Mouse (Mus musculus) hindbrain, embryonic 10.5 days (tissue): ENCODE measurements around the gene Gpc6. TPM values are rescaled to one million over a fixed set of nuclear protein-coding genes. Genes with fewer than 3 reads are reported as not detected.
"Not testable (repeated sequence)": the region's sequence is repeated elsewhere in the genome, so short reads cannot be mapped to it uniquely, and the experiment has no call there.

ENCODE experiments used
- DNase-seq: peaks from one replicate; pipeline ENCODE4 v3.0.0-alpha.2; 2017; ENCODE audit warnings: low spot score
- H3K27ac ChIP-seq: fragments of 300-500 bp; sonication (generic); 2 replicates; pipeline ENCODE4 v1.5.1; 2016; ENCODE audit warnings: mild to moderate bottlenecking, moderate library complexity
- H3K27me3 ChIP-seq: fragments of 300-500 bp; sonication (generic); 2 replicates; pipeline ENCODE4 v1.6.1; 2016; ENCODE audit warnings: mild to moderate bottlenecking; ENCODE audit not compliant: poor library complexity, insufficient read depth, severe bottlenecking
- H3K36me3 ChIP-seq: fragments of 300-500 bp; sonication (generic); 2 replicates; pipeline ENCODE4 v1.6.1; 2016; ENCODE audit warnings: mild to moderate bottlenecking, moderate library complexity
- H3K4me1 ChIP-seq: fragments of 300-500 bp; sonication (generic); replicated peaks from 2 replicates; pipeline ENCODE4 v1.6.1; 2016; ENCODE audit warnings: mild to moderate bottlenecking
- H3K4me3 ChIP-seq: fragments of 300-500 bp; sonication (generic); 2 replicates; pipeline ENCODE4 v1.5.1; 2016; ENCODE audit warnings: mild to moderate bottlenecking, moderate library complexity
- H3K9me3 ChIP-seq: fragments of 300-500 bp; sonication (generic); 2 replicates; pipeline ENCODE4 v1.6.1; 2016; ENCODE audit warnings: mild to moderate bottlenecking, moderate library complexity
- WGBS: fragments of 180-500 bp; shearing (Covaris S2); methylation state at CpG from one replicate; pipeline ENCODE4 v1.1.7; 2016; 5-methylcytosine and 5-hydroxymethylcytosine counted together
- polyA plus RNA-seq: library from polyadenylated mRNA; unstranded; fragments of >200 nt; fragmentation: Nextera tagmentation; extraction: Ambion mirVana; gene quantifications from 2 replicates; pipeline ENCODE4 v1.2.1, GENCODE M21; 2016

Gene Gpc6
- polyA plus RNA-seq, 1 experiment from 2014 or later, result 34.3 TPM

DNA sequence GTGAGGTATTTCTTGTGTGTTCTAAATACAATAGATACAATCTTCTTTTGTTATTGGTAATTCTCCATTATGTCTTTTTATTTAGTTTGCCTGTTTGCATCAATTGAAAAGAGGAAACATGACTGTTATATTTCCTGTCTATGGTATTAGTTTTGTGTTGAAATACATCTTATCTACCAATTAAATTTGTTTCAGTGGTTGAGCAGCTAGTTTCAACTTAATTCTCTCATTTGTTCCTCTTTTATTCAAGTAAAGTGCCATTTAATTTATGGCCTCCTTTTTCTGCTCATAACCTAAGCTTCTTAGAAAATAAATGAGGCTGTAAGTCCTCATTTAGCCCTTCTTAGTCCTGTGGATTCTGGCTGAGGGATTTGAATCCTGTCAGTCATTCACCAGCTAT lies 489.9 kb downstream of the Gpc6 start:
- H3K4me3 ChIP-seq, result no peak overlapping the region

DNA sequence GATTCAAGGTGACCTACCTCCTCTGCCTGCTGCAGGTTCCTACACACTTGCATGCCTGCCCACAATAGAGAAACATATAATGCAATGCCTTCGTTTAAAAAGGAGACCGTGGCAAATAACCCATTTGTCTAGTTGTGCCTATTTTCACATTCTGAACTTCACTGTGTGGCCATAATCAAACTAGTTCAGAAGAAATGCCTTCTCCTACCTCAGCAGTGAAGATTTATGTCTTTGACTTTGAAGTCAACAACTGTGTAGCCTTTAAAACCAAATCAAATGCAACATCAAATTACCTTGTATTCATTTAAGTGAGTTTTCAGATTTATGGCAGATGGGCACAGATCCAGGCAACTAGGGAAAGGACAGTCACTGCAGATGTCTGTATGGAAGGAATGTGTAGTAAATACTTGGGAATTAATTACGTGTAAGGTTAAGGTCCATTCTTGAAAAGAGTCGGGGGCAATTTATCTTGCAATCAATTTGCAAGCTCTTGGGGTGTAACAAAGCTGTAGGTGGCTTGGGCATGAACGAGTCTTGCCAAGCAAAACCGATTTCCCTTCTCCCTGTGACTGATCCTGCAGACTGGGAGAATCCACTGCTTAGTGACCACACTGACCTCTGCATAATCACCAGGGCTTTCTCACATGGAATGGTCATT lies 494.6 kb downstream of the Gpc6 start:
- no peak overlapping the region for H3K4me3 ChIP-seq
- H3K27ac ChIP-seq, result no peak overlapping the region
- no peaks in the 10 kb centered on the region for H3K36me3 ChIP-seq
- H3K27me3 ChIP-seq, result no peaks in the 10 kb centered on the region
- no peak for DNase-seq
- H3K9me3 ChIP-seq, result no peaks in the 10 kb centered on the region
- 66% methylated on average over 6 of the region's 6 CpGs for WGBS
- peaks cover 12% of the 10 kb centered on the region; the same call in 1 of the 2 replicates for H3K4me1 ChIP-seq

More for the DNA sequence above, 489.9 kb downstream of the Gpc6 start:
- Histone ChIP-seq H3K36me3 (no peaks in the 10 kb centered on the region), H3K9me3 (no peaks in the 10 kb centered on the region), H3K27me3 (no peaks in the 10 kb centered on the region), H3K27ac (no peak overlapping the region), H3K4me1 (peaks cover 11% of the 10 kb centered on the region; the same call in 1 of the 2 replicates)
- no peak for DNase-seq

DNA sequence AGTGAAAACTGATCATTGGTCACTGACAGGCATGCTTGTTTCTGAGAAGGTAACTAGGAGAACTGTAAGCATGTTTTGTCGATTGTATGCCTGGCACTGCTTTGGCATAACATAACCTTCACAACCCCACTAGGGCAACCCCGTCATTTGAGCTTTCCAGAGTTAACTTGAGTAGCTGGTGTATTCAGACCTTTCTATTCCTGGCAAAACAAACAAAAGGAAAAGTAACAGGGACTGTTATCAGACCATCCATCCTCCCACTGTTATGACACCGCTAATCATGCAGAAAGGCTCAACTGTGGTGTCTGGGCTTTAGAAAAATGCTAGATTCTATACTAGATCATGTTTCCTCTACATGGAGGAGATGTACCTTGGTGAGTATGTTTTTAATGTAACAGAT lies 496.1 kb downstream of the Gpc6 start:
- peaks cover 18% of the 10 kb centered on the region for H3K4me1 ChIP-seq
- no peak for DNase-seq
- H3K4me3 ChIP-seq, result no peak overlapping the region
- H3K27ac ChIP-seq, result no peak overlapping the region
- WGBS, result 73% methylated on average over 3 of the region's 3 CpGs
- H3K36me3 ChIP-seq, result no peaks in the 10 kb centered on the region
- H3K27me3 ChIP-seq, result no peaks in the 10 kb centered on the region
- H3K9me3 ChIP-seq, result no peaks in the 10 kb centered on the region

DNA sequence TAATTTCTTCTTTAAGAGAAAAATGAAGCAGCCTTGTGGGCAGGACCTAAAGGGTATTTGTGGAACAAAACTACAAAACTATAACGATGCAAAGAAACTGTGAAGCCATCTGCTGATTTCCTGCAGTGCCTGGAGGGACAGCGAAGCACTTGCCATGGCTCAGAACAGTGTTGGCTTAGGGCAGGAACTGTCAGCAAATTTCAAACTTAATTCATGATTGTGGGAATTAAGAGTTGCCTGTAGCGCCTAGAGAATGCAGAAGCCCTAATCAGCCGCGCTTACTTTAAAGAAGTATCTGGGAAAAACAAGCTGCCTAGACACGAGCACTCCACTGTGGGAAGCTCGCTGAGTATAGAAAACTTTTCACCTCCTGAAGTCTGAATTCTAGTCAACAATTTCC lies 501.0 kb downstream of the Gpc6 start:
- H3K9me3 ChIP-seq, result no peaks in the 10 kb centered on the region
- 44% methylated on average over 7 of the region's 7 CpGs for WGBS
- no peaks in the 10 kb centered on the region for H3K27me3 ChIP-seq
- H3K4me1 ChIP-seq, result peaks cover 11% of the 10 kb centered on the region
- no peak for DNase-seq
- no peak overlapping the region for H3K4me3 ChIP-seq
- H3K36me3 ChIP-seq, result no peaks in the 10 kb centered on the region
- H3K27ac ChIP-seq, result no peak overlapping the region

DNA sequence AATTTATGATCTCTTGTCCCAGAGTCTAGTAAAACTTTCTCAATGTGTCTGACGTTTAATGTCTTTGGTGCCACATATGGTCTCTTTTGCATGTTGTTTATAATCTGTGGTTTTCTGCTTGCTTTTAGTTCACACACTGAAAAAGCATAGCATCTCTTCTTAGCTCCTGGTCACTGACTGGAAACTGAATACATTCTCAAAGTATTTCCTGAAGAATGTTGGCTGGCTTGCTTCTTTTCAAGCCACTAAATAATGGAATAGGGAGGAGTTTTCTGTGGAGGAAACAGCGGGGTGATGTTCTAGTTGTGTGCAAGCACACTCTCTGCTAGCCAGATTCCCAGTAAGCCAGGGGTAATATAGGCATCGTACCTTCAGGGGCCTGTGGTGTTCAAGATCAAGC lies 502.7 kb downstream of the Gpc6 start:
- 59% methylated on average over 3 of the region's 3 CpGs for WGBS
- Histone ChIP-seq H3K27ac (no peak overlapping the region), H3K27me3 (no peaks in the 10 kb centered on the region)

DNA sequence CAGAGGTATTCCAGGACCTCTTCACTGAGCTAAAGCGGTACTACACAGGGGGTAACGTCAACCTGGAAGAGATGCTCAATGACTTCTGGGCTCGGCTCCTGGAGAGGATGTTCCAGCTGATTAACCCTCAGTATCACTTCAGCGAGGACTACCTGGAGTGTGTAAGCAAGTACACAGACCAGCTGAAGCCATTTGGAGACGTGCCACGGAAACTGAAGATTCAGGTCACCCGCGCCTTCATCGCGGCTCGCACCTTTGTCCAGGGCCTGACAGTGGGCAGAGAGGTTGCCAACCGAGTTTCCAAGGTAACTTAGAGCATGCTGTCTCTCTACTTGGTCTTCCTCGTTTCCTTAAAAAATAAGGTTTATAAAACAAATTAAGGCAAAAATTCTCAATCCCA lies 510.6 kb downstream of the Gpc6 start:
- no peak overlapping the region for H3K4me3 ChIP-seq
- WGBS, result 95% methylated on average over 13 of the region's 13 CpGs
- no peaks in the 10 kb centered on the region for H3K9me3 ChIP-seq
- no peak overlapping the region for H3K27ac ChIP-seq
- no peaks in the 10 kb centered on the region for H3K27me3 ChIP-seq
- DNase-seq, result no peak
- H3K4me1 ChIP-seq, result no peaks in the 10 kb centered on the region
- peaks cover 8% of the 10 kb centered on the region for H3K36me3 ChIP-seq

More for the DNA sequence above, 502.7 kb downstream of the Gpc6 start:
- Histone ChIP-seq H3K4me1 (peaks cover 11% of the 10 kb centered on the region), H3K4me3 (no peak overlapping the region), H3K9me3 (no peaks in the 10 kb centered on the region), H3K36me3 (no peaks in the 10 kb centered on the region)
- DNase-seq, result no peak

DNA sequence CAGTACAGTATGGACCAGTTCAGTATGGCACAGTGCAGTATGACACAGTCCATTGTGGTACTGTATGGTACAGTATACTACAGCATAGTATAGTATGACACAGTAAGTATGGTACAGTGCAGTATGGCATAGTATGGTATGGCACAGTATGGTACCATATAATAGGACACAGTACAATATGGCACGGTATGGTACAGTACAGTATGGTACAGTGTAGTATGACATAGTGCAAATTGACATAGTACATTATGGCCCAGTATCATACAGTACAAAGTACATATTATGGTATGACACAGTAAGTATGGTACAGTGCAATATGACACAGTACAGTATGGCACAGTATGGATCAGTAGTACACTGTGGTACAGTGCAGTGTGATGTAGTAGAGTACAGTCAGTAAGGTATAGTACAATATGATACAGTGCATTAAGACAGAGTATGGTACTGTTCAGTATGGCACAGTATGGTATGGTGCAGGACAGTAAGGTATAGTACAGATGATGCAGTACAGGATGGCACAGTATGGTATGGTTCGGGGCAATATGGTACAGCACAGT lies 521.6 kb downstream of the Gpc6 start:
- H3K4me1 ChIP-seq, H3K9me3 ChIP-seq, H3K27me3 ChIP-seq, DNase-seq, H3K4me3 ChIP-seq, H3K36me3 ChIP-seq, H3K27ac ChIP-seq: not testable (repeated sequence)
- 97% methylated on average over 2 of the region's 2 CpGs for WGBS

DNA sequence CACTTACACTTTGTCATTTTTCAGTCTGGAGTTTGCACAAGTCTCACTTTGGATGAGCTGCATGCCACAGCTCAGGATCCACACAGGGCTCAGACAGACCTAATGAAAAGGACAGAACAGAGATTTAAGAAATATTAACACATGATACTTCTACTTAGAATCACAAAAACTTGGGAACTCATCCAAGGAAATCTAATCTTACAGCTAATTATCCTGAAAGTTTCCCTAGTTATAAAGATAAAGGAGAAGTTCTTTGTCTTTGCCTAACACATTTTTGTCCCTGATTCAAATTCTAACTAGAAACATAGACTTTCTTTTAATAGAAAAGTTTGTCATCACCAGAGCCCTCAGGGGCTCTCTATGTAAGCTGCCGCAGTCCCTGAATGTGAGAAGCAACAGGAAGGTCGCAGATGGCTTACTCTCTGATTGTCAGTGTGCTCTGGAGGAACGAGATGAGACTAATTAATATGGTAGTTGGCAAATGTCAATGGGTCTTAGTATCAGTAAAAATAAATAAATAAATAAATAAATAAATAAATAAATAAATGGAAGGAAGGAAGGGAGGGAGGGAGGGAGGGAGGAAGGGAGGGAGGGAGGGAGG lies 526.4 kb downstream of the Gpc6 start:
- 0 out of 2 replicates have a peak, but pooled peaks cover 4% of the 10 kb centered on the region for H3K4me1 ChIP-seq
- DNase-seq, result no peak
- 41% methylated on average over 3 of the region's 3 CpGs for WGBS
- no peaks in the 10 kb centered on the region for H3K9me3 ChIP-seq
- H3K27ac ChIP-seq, result no peak overlapping the region
- H3K4me3 ChIP-seq, result no peak overlapping the region
- no peaks in the 10 kb centered on the region for H3K36me3 ChIP-seq
- no peaks in the 10 kb centered on the region for H3K27me3 ChIP-seq

DNA sequence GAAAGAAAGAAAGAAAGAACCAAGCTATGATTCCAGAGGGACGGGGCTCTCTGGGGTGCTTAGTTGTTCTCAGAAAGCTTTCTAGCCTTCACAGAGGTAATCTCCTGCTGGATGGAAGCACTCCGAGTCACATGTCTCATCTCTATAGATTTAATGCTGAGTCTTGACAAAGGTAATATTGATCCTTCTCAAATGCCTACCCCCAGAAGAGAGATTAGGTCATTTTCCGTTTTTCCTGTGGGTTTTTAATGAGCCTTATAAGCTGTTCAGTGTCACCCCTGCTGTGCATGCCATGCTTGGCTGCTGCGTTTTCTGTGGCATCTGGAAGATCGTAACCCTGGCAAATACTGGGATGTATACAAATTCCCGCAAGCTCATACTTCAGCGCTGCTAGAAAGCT lies 527.0 kb downstream of the Gpc6 start:
- H3K27ac ChIP-seq, result no peak overlapping the region
- WGBS, result 67% methylated on average over 7 of the region's 7 CpGs
- no peaks in the 10 kb centered on the region for H3K36me3 ChIP-seq
- DNase-seq, result no peak
- H3K4me1 ChIP-seq, result 0 out of 2 replicates have a peak, but pooled peaks cover 4% of the 10 kb centered on the region
- H3K27me3 ChIP-seq, result no peaks in the 10 kb centered on the region
- H3K4me3 ChIP-seq, result no peak overlapping the region
- H3K9me3 ChIP-seq, result no peaks in the 10 kb centered on the region

DNA sequence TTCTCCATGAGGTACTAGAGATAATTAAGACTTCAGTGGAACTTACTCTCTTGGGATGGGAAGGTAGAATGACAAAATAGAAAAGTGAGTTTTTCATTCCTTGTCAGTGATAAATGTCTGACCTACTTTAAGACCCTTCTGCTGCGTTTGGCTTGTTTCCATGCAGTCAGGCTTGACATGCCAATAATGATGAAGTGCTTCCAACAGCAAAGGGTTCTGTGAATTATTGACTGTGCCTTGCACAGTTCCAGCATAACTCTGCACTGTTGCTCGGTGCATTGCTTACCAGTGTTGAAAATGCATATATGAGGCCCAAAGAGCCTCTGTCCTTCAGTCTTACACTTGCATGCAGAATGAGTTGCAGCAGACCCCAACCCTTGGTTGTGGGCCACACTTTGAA lies 548.3 kb downstream of the Gpc6 start:
- no peak overlapping the region for H3K27ac ChIP-seq
- H3K36me3 ChIP-seq, result no peaks in the 10 kb centered on the region
- no peaks in the 10 kb centered on the region for H3K4me1 ChIP-seq
- H3K4me3 ChIP-seq, result no peak overlapping the region
- 76% methylated on average over 2 of the region's 2 CpGs for WGBS
- H3K9me3 ChIP-seq, result no peaks in the 10 kb centered on the region
- H3K27me3 ChIP-seq, result no peaks in the 10 kb centered on the region
- no peak for DNase-seq

DNA sequence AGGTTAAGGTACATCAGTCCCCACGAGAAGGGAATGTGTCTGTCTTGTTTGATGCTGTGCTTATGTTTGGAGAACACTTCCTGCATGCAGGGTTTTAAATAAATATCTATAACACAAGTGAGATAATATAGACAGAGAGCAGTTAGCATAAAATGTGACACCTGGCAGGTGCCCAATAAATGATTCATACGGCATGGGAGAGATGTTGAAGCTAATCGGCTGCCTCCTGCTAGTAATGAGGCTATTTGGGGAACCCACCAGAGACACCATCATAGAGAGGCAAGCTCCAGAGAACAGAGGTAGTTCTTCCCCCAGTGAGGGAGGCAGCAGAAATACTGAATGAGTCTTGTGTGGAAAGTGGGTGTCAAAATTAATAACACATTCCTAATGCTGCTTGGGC lies 553.8 kb downstream of the Gpc6 start:
- Histone ChIP-seq H3K4me1 (no peaks in the 10 kb centered on the region), H3K4me3 (no peak overlapping the region), H3K36me3 (no peaks in the 10 kb centered on the region), H3K27ac (no peak overlapping the region), H3K27me3 (no peaks in the 10 kb centered on the region), H3K9me3 (no peaks in the 10 kb centered on the region)
- no peak for DNase-seq
- whole genome bisulfite sequencing, result 93% methylated on average over 3 of the region's 3 CpGs

DNA sequence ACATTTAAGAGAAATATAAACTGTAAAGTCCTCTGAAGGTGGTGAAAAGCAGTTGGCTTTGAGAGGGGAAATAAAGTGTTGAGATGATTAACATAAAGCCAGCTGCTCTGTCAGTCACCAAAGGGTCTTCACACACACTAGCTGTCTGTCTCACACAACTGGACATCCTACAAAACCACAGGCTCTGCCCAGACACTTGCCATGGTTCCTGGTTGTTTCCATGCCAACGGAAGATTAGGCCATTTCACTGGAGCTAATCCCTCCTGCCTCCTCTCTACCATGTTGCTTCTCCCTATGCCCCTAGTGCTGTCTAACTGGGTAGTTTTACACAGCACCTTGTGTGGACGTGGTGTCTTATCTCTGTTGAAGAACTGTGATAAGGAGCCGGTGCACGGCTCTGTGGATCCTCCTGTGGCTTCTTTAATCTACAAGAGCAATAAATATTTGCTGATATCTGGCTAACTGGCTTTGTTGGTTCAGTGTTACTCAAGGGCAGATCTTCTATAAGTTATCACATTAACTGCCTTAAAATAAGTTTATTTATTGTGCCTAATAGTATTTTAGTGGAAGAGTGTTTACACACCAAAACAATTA lies 562.1 kb downstream of the Gpc6 start:
- WGBS, result 82% methylated on average over 4 of the region's 4 CpGs
- Histone ChIP-seq H3K4me3 (no peak overlapping the region), H3K36me3 (no peaks in the 10 kb centered on the region), H3K27ac (no peak overlapping the region), H3K27me3 (no peaks in the 10 kb centered on the region), H3K4me1 (peaks cover 8% of the 10 kb centered on the region; the same call in 1 of the 2 replicates), H3K9me3 (no peaks in the 10 kb centered on the region)
- DNase-seq, result no peak

DNA sequence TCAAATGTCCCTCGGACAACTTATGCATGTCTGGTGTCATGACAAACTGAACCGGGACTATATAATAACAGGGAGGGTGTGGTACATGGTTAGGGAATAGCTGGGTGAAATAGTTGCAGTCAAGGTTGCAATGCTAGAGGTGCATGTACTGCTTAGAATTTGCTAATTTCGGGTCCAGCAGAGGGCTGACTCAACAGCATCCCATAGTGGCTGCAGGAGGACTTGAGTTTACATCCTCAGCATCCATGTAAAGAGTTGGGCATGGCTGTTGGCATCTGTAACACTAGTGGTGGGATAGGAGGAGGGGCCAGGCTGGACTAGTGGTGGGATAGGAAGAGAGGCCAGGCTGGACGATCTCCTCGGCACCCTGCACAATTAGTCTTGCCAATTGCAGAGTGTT lies 565.4 kb downstream of the Gpc6 start:
- Histone ChIP-seq H3K9me3 (no peaks in the 10 kb centered on the region), H3K27ac (no peak overlapping the region), H3K4me3 (no peak overlapping the region), H3K36me3 (no peaks in the 10 kb centered on the region), H3K4me1 (peaks cover 8% of the 10 kb centered on the region; the same call in 1 of the 2 replicates), H3K27me3 (no peaks in the 10 kb centered on the region)
- no peak for DNase-seq
- WGBS, result 74% methylated on average over 5 of the region's 5 CpGs
